Mouse (Mus musculus): ENCODE measurements around the gene Tmem59l. TPM values are rescaled to one million over a fixed set of nuclear protein-coding genes. Genes with fewer than 3 reads are reported as not detected.
"Not testable (repeated sequence)": the region's sequence is repeated elsewhere in the genome, so short reads cannot be mapped to it uniquely, and the experiment has no call there.

Tmem59l gene
- total RNA-seq (2021): under 1 TPM; 0.18 to 0.26 TPM
- long read RNA-seq, experiment 1: 0 reads
- long read RNA-seq, experiment 2: 0 reads

DNA sequence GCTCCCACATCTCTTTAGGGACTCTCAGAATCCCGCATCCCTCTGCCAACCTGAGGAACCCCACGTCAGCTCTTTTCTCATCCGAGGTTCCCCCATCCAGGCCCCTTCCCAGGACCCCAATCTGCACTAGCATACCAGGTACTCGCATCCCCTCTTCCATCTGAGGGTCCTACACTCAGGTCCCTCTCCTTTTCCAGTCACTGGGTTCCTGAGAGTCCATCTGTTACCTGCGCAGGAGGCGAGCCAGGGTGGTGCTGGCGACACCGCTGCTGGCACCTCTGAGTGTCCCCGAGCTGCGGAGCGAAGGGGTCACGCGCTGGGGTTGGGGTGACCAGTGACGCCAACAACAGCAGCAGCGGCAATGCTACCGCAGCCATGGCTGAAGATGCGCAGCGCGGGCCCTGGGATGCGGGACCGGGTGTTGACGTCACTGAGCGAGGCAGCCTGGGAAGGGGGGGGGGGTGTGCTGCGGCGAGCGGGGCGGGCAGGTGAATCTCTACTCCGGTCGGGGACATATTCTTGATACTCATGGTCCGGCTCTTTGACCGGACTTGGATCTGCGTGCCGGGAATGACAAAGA, at the start of gene Tmem59l:
Gene Tmem59l, minus strand, starts transcription at position 418 of the 580 bp plus-strand sequence.
- no peak for DNase-seq

DNA sequence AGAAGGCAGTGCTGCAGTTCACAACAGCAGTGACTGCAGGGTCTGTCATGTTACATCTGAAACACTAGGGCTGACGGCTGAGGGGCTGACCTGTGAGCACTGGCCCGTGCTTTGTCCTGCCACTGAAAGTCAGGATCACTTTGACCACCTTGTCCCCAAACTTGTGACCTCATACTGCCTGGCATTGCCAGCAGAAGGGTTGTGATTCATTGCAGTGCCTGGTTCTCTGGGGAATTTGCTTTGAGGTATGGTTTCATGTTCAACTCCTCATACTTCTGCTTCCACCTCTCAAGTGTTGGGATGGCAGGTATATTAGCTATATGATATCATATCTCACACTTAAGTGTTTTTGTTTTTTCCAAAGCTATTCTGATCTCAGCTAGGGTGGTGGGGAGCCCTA, 48.5 kb upstream of the Tmem59l start:
- no peak for DNase-seq

DNA sequence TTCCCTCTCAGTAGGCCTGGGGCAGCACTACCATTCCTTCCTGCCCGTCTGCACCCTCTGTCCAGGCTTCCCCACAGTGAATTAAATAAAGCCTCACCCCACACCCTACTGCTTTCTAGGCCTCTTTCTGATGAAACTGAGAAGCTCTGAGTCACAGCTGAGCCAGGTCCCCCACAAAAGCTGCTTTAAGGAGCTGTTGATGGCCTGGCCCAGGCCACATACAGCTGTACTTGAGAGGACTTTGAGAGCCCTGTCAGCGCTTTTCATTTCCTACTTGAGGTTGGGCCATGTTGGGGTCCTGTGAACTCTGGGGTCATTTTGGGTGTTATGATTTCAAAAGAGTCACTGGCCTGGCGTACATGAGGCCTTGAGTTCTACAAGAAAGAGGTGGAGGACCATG, 48.1 kb upstream of the Tmem59l start:
- no peak for DNase-seq

- DNase-seq: no peak
These were observed 47.1 kb upstream of the Tmem59l start for GRCm38 (mm10) chr8:70534281-70534680.

GRCm38 (mm10) chr8:70530314-70530713, 43.2 kb upstream of the Tmem59l start:
- no peak for DNase-seq

- DNase-seq: no peak
These were observed 42.6 kb upstream of the Tmem59l start for GRCm38 (mm10) chr8:70529741-70530161.

DNA sequence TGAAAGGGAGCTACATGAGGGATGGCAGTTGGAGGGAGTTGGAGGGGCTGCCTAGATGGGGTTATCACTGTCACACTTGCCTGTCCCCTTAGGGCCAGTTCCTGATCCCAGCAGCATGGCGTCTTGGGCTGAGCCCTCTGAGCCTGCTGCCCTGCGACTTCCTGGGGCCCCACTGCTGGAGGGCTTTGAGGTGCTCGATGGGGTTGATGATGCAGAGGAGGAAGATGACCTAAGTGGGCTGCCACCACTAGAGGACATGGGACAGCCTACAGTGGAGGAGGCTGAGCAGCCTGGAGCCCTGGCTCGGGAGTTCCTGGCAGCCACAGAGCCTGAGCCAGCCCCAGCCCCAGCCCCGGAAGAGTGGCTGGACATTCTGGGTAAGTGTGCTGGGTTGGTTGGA, 42.1 kb upstream of the Tmem59l start:
- DNase-seq: no peak

GRCm38 (mm10) chr8:70528182-70528797, 41.1 kb upstream of the Tmem59l start:
- no peak for DNase-seq

- peak; percentile 97 for DNase-seq
These were observed 40.5 kb upstream of the Tmem59l start, which contains the start of the genes Fkbp8 and Kxd1 for GRCm38 (mm10) chr8:70527512-70528181. Fkbp8 (plus strand) TSS chr8:70527724. Kxd1 (minus strand) TSS chr8:70527956.

- no peak for DNase-seq
These were observed 40.0 kb upstream of the Tmem59l start for GRCm38 (mm10) chr8:70527111-70527511.

DNA sequence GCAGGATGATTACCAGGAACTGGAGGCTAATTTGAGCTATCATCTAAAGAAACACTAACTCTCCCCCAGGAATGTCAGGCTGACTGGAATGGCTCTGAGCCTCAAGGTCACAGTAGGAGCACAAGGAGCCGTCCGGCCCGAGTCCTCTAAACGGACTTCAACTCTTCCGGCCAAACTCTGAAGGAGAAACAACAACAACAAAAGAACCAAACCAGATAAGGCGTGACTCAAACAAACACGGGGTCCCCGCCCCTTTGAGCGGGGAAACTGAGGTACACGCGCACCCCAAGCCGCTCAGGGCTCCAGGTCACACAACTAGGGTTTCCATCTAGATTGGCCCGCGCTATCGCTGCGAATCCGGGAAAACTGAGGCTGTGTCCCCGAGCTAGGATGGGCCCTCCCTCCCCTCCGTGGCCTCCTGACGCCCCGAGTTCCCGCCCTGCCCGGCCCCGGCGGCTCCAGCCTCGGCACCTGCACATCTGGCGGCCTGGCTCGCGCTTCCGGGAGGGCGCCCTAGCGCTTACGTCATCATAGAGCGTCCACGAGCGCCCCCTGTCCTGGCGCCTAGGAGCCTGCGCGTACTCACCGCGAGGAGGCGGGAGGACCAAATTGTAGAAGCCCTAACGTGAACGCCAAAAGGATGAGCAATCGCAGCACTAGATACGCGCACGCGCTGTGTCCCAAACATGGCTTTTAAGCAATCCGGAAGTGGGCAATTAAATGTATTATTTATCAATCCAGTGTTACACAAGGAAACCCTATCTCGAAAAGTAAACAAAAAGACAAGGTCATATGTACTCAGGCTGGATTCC, 35.6 kb upstream of the Tmem59l start:
- peak; percentile 92 for DNase-seq

GRCm38 (mm10) chr8:70519606-70520005, 32.4 kb upstream of the Tmem59l start:
- DNase-seq: no peak

DNA sequence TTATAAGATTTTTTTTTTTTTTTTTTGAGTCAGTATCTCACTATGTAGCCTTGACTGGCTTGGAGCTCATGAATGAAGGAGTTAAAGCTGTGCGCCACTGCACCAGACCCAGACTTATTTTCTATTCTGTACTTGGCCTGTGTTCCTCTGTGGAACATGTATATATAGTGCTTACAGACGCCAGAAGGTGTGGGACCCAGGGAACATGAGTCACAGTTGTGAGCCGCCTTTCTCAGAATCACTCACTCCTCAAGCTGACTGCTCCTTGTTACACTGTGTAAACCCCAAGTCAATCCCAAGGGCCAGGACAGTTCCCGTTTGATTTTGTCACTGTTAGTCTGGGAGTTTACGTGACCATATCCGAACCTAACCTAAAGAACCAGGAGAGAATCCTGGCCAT, 31.9 kb upstream of the Tmem59l start:
- DNase-seq: no peak

DNA sequence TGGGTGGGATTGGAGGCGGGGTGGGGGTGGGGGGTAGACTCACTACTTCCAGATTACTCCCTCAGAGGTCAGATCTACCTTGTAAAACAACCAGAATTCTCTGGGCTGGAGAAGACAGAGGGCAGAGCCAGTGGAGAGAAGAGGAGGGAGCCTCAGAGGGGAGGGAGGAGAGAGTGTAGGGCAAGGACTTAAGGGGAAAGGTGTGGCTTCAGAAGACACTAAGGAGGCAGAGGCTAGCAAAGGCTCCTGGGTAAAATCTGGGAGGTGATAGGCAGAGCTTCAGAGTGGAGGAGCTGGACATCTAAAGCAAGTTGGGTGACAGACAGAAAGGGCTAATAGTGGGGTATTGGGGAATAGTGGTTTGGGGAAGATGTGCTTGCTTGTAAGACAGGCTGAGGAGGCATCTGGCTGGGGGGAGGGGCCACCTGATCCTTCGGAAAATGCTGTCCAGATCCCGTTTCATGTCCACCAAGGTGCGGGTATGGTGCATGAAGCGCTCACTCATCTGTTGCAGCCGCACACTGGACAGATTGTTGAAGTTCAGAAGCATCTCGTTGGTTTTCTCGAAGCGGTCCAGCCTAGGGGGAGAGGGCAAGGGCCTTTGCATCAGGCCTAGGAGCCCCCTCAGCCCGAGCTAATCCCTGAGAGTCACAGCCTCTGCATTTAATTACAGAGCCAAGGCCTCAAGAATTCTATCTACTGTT, 30.9 kb upstream of the Tmem59l start:
- no peak for DNase-seq

DNA sequence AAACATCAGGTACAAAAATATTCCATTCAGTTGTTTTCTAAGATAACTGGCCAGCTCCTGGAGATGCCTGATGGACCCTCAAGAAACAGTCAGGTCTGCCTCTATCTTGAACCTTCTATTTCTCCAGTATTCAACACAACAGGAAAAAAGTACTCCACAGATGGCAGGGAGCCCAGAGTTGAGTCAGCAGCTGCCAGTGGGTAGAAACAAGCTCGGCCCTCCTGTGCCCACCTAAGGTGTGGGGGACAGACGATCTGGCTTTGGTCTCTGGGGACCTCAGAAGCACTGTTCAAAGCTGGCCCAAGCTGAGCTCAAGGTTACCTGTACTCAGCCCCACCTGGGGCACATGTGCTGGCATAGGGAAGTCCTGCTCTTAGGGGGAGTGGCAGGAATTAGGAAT, 26.3 kb upstream of the Tmem59l start:
- DNase-seq: no peak

- no peak for DNase-seq
These were observed 25.2 kb upstream of the Tmem59l start for GRCm38 (mm10) chr8:70512253-70512903.

DNA sequence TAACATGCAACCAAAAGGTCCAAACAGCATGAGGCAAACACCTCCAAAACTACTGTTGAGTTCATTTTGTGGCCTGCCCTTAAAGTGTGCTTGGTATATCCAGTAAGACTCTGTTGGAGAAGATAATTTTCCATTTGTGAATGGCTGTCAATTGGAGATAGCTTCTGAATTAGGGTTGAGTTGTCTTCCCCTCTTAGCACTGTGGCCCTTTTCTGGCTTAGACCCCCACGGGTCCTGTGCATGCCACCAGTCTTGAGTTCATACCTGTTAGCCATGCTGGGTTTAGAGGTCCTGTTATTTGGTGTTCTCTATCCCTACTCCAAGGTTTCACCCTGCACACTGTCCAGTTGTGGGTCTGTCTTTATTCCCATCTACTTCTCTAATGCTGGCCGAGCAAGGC, 24.6 kb upstream of the Tmem59l start:
- no peak for DNase-seq

GRCm38 (mm10) chr8:70511174-70511573, 24.0 kb upstream of the Tmem59l start:
- not testable (repeated sequence) for DNase-seq

- DNase-seq: peak; percentile 96
These were observed 23.2 kb upstream of the Tmem59l start, which contains the start of gene Uba52 for GRCm38 (mm10) chr8:70510228-70510915. Uba52 (minus strand) TSS chr8:70510801.

DNA sequence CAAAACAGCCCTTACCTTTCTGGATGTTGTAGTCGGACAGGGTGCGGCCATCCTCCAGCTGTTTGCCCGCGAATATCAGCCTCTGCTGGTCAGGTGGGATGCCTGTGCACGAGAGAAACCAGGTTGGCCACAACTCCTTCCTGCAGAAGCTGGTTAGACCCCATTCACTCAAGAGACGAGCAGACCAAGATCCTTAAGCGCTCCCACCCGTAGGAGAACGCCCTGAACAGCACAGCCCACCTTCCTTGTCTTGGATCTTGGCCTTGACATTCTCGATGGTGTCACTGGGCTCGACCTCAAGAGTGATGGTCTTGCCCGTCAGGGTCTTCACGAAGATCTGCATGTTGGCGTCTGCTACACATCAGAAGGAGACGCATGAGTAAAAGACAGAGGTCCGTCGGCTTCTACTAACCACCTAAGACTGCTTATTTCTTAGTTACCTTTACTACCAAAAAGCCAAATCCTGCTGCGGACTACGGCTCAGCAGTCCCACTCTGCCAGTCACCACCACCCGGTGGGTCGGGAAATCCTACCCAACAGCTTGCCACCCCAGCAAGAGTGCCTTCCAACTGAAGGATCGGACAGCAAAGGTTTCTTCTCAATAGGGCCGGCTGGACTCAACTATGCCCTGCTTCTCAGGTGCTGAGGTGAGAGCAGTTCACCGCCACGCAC, 22.3 kb upstream of the Tmem59l start:
- no peak for DNase-seq
